Mouse (Mus musculus): ENCODE data around the gene Gvin1.

DNA sequence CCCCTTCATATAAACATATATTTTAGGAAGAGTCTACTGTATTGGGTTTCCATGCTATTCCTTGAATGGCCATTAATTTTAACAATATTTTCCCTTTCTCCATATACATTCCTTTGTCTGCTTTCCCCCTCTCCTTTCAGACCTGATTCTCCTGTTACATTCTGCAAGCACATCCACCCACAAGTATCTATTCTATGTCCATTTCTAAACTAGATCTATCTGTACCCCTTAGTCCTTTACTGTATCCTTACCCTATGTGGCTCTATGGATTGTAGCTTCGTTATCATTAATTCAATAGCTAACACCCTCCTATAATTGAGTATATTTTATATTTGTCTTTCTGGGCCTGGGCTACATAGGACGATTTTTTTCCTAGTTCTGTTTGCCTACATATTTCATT is 33.1 kb upstream of the Gvin1 start:
- no peak for TF ChIP-seq POLR2A (IDR thresholded peaks at IDR 0.05; ENCODE audit: insufficient read depth, low read length)
- no peak for TF ChIP-seq CTCF (IDR thresholded peaks at IDR 0.05; ENCODE audit: low read depth, low read length)
- no peak for TF ChIP-seq EP300 (IDR thresholded peaks at IDR 0.05; ENCODE audit: insufficient read depth, low read depth, low read length)
